Mouse (Mus musculus) left cerebral cortex, adult 11 months (tissue): ENCODE measurements at regions not wholly inside any gene's neighbourhood (a gene's known extent, or its start where the extent isn't known, plus 50 kb on each side); places are given as distances from the start of the nearest gene placed in this dataset.
A peak's percentile ranks its signal among the peaks of the same experiment; 100 is the strongest.

Source experiments
- DNase-seq: peaks from one replicate; pipeline ENCODE4 v3.0.0; 2022; ENCODE audit warnings: low spot score

DNA sequence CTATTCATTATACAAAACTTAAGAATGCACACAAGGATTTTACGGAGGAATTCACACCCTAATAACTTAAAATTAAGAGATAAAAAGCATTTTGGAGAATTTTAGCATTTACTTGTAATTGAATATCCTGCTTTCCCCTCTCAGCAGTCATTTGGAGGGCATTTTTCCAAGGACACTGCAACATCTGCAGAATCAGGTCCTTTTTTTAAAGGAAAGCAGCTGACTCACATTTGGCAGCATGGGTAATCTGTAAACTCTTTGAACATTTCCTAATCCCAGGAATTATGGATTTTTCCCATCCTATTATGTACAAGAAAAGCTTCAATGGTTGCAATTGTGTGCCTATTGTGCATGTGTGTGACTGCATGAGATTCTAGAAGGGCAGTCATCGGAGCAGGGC is 112.0 kb downstream of the Gm19410 start:
- DNase-seq, result no peak

DNA sequence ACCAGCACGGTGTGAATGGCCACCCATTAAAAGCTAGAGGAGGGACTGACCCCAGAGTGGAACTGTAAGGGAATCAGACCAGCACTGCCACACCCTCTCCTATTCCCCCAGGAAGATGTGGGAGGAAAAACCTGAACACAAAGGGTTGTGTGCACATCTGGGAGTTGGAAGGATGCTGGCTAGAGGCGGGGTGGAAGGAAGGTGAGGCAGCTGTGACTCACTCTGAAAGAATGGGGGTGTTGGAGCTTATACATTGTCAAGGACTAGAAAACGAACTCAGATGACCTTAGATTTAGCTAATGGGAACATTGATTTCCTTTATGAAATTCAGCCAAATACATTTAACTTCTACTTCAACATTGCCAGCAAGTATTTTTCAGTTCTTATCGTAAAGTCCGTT is 116.2 kb downstream of the Gm19410 start:
- DNase-seq, result no peak

DNA sequence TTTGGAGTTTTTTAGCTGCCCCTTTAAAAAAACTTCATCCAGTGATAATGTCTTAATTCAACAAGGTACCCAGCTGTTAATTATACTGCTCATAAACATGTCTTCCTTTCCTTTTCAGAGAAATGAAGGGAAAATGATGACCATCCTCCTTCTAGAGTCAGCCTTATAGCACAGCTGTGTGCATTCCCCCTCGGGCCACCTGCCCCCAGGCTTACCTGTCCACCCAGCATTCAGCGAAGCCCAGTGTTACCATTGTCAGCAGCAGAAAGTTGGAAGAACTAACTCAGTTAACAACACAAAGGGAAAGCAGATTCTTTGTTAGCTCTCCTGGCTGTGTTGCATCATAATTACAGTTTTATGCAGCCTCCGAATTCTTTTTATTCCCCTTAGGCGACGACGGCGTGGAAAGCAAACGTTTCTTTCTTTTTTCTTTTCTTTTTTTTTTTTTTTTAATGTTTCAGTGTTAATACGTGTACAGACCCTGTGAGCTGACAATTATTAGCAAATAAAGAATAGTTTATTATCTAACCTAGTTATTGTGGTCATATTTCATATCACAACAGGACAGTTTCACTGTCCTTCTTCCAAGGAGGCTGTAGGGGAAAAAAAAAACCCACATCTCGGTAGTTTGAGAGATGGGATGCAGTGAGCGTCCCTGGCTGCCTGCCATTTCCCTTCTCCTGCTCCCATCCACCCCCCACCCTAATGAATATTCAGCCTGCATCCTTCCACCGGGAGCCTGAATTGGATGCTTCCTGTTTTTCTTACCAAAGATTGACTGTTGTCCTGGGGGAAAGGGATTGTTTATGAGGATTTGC is 117.3 kb downstream of the Gm19410 start:
- no peak for DNase-seq

DNA sequence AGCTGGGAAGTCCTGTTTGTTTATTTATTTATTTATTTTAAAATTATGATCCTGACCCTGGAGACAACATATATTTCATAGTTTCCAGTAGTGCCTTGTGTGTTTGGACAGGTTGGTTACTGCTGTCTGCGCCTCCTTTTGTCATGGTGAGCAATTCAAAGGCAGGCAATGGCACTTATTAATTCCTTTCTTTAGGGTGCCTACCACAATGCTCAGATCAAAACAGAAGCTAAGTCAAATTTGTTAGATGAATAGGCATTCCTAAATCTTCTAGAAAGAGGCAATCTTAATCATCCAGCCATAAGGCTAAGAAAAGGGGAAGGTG is 117.8 kb downstream of the Gm19410 start:
- no peak for DNase-seq

DNA sequence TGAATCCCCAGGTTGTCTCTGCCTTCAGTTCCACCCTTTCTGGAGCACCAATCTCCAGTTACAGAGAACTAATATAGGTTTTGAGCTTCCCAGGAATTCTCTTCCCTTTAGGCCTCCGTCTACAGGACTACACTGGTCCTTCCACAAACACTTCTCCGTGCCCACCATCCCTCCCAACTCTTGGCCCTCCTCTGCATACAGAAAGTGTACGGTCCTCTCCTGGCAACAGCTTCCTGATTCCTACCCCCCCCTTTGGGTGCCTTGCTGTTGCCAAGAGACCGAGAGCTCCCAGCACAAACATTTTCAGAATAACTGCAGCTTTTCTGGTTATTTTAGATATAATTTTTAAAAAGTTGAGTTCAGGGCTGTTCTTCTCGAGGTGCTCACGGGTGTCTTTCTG is 119.0 kb downstream of the Gm19410 start:
- no peak for DNase-seq

DNA sequence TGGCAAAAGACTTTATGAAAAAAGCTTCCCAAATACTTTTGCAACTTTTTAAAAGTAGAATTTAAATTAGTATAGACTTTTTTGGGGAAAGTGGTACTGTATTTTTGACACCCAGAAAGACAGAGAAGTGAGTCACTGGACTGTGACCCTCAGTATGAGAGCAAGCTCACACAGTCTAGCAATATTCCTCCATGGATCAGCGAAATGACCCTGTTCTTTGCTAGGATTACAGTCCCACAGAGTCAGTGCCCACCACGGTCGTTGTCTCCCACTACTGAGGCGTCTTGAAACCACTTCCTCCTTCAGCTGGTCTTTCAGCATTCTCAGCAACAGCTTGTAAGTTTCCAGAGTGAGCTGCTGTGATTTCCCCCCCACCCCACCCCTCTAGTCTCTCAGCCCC is 124.5 kb downstream of the Gm19410 start:
- DNase-seq, result no peak

DNA sequence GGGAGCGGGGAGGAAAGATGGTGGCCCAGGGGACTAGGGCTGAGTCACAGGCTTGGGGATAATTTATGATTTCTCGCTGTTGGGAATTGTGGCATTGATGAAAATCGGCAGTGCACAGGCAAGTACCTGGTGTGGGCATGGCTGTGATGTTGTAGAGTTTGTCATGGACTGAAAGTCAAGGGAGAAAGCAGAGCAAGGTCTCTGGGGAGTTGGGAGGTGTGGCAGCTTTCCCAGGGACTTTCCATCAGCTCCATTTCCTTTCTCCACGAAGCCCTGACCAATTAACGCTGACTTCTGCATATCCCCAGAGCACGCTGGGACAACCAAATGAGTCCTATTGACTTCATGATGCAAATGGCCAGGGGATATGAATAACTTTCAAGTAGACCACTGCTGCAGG is 126.2 kb downstream of the Gm19410 start:
- DNase-seq, result no peak

DNA sequence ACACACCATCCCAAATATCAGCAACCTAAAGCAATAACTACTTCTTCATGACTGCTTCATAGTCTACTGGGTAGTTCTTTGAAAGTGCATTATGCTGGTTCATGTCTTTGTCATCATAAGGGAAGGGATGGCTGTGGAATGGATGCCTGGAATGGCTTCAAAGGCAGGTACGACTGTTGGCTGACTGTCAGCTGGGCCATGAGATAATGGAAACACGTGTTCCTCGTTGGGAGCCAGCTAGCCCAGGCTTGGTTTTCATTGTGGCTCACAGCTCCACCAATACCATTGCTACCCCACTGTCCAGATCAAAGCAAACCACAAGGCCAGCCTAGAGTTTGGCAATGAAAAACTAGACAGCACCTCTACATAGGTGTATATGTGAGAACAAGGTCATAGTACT is 132.9 kb downstream of the Gm19410 start:
- DNase-seq, result no peak

DNA sequence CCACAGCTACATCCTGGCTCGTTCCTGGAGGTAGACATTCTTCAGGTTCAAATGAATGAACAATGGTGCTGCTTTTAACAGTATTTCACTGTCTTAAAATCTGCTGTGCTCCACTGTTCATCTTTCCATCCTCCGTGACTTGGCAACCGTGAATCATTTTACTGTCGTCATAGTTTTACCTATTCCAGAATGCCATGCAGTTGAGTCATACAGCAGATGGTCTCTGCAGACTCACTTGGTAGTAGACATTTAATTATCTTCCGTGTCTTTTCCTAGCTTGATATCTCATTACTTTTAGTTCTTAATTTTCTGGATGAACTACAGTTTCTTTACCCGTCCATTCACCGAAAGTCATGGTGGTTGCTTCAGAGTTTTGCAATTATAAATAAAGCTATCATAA is 135.9 kb downstream of the Gm19410 start:
- DNase-seq, result peak; percentile 30

DNA sequence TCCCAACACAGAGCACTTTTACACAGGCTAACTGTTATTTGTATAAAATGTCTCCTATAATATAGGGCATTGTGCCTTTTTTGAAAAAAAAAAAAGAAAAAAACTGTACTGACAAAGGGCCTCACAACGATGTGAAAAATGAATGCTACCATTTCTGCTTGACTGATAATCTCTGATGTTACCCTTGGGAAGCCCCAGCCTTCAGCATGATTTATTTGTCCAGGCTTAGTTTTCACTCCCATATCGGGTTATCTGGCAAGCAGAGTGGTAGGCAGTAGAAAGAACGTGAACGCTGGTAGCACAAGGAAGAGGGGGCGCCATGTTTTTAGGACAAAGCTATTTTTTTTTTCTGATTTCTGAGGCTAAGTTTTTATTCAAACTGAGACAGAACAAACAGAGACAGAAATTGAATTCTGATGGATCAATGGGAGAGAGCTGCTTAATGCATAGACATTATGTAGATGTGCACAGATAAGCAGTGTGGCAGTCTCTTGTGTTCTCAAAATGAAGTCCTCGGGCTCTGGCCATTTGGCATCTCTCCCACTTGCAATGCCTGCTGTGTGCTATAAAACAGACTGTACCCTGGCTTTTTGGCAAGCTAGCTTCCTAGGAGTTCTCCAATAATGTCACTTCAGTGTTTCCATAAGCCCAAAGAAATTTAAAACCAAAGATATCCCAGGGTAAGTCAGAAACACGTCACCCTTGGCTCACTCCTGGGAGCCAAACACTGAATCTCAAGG is 139.3 kb downstream of the Gm19410 start:
- no peak for DNase-seq

DNA sequence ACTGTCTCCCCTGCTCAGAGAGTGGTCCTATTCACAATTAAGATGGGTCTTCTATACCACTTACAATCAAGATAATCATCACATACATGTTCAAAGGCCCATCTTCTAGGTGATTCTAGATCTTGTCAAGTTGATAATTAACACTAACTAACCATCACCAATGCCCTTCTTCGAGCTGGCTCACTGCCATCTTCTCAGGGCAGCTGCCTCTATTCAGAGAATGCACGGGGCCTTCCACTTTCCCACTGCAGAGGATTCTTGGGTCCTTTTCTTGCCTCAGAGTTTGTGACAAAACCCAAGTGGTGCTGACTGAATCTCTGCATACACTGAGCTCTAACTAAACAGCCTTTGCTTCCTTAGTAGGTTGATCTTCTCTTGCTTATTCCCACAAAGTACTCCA is 142.4 kb downstream of the Gm19410 start:
- DNase-seq, result no peak

DNA sequence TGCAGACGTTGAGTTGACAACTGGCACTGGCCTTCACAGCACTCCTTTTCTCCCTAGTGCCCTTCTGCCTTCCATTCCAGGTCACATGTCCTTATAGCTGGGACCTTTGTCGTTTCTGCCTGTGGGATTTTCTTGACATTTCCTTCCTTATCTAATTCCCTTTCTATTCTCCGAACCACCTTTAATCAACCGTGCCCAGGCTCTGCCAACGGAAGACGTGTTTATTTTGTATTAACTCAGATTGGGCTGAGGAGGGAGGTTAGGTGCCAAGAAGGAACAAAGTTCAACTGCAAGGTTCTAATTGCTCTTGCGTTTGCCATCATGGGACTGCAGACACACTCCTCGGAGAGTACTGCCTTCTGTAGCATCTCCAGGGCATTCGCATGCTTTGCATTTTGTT is 146.7 kb downstream of the Gm19410 start:
- no peak for DNase-seq

DNA sequence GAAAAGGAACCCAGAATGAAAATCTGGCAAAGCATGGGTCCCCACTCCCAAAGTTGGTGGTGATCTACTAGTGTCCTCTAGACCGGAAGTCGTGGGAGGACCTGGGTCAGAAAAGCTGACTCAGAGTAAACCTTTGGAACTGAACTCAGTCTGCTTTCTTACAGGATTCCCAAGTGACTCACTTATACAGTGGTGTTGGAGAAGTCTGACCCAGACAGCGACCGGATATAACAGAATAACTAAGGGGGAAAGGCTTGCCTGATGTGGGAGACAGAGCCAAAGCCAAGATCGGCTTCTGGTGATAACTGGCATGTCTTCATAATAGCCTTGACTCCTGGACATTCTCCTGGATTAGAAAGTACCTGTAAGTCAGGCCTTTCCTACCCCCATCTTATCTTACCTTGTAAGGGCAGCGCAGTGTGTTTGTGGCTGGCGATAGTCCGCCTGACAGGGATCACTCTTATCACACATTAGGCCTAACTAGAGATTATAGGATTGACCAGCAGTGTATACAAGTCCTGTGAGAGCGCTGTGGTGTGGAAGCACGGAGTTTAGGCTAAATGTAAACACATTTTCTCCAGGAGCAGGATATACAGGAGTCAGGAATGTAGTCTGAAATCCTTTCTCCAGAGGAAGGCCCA is 150.4 kb downstream of the Gm19410 start:
- DNase-seq, result no peak

DNA sequence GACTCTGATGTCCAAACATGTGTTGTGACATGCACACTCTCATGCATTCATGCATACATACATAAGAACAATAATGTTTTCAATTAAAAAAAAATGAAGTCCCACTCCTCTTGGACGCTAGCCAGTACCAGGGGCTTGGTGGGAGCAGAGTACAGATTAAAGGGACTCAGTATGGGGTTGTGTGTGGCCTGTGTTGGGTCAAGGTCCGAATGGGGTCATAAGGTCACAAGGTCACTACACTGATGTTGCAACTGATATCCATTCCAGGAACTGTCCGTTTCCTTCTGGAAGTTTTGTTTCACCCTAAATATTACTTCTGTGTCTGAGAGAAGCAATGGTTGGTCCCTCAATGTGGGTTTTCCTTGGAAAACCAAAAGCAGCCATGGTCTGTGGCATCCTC is 152.0 kb downstream of the Gm19410 start:
- DNase-seq, result no peak

DNA sequence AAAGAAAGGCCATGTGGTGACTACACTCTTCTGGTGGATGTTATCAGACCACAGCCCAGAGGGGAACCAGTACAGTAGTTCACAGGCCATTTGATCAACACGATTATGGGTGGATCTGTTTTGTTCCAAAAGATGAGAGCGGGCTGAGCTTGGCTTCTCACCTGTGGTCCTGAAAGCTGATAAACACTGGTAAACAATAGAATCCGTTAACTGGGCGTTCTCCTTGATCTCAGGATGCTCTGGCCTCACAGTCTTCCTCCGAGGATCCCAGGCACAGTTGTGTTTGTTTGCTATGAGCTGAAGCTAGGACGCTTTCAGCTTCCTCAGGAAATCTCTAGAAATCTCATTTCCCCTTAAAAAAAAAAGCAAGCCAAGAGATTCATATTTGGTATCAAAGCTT is 153.9 kb downstream of the Gm19410 start:
- no peak for DNase-seq

DNA sequence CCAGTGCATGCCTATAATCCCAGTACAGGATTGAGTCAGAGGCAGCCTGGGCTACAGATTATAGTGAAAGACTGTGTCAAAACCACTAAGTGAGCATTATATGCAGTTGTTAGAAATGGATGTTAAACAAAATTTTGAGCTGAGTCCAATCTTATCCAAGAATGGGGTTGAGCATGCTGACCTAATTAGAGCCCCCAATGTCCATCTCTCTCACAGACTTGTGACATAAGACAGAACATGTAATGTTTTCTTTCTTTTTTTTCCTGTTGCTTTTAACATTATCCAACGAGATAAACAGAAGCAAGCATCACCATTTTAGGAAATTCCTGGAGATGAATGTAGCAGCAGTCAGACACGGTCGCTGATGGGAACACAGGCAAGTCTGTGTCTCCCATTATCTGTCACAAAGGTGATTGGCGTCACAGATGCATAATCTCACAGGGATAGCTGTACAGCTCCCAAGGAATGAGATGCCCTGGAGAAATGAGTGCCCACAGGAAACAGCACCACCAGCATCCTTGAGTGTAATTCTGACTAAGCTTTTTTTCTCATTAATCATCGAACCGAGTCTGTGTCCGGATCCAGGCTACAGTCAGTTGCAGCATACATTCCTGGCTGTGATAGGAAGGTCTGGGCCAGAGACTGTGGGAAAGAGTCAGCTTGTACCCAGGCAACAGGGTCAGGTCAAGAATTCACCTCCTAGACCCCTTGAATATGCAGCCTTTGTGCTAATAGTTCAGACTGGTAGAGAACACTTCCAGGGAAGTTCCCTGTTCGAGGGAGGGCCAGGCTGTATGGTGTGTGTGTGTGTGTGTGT is 154.5 kb downstream of the Gm19410 start:
- no peak for DNase-seq

DNA sequence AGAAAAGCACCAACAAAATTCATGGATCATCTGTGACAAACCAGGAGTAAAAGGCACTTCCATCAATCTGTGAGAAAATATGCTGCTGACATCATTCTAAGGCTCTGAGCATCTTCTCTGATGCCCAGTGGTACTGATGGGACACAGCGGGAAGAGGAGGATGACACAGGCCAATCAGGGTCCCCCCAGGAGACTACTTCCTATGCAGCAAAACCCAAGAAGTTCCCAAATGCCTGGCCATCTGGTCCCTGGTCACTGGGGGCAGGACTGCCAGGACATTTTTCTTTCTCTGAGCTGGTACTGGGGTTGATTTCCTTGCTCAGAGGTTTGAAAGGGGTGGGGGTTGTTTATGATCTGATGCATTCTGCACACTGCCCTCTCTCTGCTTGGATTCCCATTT is 158.4 kb downstream of the Gm19410 start:
- no peak for DNase-seq

DNA sequence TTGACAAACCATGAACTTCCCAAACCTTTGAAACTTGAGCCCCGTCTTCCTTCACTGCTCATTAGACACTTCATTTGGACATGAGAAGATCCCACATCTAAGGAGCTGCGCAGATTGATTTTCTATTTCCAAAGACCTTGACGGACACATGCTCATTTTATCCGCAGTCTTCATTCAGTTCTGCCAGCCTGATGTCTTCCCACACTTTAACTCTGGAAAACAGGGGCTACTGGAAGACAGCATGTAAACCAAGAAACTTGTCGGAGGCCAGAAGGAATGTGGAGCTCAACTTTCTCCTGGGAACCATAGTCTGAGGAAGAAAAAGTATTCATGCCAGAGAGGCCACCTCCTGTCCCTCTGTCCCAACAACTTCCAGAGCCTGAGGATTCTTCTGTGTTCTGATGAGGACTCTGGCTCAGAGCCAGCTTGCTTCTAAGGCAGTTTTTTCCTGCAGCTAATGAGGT is 161.8 kb downstream of the Gm19410 start:
- no peak for DNase-seq

DNA sequence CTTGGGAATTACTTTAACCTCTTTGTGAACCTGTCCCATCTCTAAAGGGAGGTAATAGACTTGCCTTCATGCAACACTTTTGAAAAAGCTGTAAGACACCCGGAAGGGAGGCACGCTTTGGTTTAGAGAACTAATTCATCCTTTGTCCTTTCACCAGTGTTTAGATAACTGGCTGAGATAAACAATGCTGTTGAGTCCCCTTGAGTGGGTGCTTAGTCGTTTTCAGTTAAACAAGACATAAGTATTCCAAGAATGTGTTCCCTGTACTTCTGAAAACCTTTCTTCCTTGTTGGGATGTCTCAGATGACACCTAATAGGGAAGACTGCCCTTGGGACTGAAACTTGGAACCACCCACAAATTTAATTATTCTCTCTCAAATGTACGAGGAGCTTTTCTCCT is 164.7 kb downstream of the Gm19410 start:
- DNase-seq, result no peak

DNA sequence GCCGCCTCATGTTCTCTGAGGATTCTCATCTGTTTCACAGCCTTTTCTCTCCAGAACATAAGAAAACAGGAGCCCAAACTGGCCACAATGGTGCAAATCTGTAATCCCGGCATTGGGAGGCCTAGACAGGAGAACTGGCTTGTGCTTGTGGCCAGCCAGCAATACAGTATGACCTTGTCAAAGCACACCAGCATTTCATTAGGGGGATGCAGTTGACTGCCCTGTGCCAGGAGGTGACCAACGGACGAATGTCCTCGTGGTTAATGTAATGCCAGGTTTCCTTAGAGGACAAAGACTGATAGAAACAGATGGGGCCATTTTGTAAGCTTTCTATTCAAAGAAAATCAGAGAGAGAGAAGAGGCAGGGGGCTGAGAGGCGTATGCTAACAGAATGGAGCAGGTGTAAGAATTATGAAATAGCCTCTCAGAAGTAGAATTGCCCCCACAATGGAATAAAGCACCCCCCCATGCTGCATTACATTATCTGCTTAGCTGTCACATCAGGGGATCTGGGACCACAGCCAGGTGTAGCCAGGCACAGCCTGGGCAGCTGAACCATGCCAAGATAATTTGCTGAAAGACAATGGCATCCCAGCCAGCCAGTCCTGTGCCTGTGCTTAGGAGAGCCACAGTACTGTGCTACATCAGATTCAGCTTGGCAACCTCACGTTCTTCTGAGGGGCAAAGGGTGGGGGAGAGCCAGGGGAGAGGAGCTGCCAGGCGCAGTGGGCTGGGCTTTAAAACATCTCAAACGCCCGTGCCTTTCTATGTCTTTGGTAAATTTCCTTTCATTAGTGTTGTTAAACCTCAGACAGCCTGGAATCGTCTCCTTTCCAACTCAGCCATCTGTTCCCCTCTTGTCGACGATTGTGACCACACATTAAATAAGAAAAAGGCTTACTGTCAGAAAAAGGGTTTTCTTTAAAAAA is 167.9 kb downstream of the Gm19410 start:
- peak; percentile 50 for DNase-seq

DNA sequence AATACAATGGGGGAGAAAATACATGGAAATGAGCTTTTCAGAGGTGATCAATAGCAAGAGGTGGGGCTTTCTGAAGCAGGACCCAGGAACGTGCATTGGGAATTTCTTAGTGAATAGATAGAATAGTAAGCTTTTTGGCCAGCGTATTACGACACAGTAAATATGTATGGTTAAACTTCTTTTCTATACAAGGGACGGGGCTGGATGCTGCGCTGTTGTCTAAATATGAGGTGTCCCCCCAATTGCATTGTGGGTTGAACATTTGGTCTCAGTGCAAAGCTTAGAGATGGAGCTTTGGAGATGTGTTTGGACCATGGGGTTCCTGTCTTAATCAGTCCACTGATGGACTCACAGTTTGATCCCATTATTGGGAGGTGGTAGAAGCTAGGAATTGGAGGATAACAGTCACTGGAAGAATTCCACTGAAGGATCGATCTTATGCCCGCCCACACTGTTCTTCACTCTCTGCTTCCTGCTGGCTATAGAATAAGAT is 168.6 kb downstream of the Gm19410 start:
- DNase-seq, result no peak
